Mouse (Mus musculus): Measurements from ENCODE around the gene Acp7. TPM values are rescaled to one million over a fixed set of nuclear protein-coding genes. Genes with fewer than 3 reads are reported as not detected.

The Acp7 gene
- polyA plus RNA-seq, 1 experiment from 2014 or later: 0.18 TPM

GRCm38 (mm10) chr7:28584468-28584867 lies 46.7 kb downstream of the Acp7 start:
- Histone ChIP-seq H3K4me1 (peaks cover 48% of the 10 kb centered on the region), H3K36me3 (no peaks in the 10 kb centered on the region; the same call in 1 of the 2 replicates), H3K4me3 (no peak overlapping the region), H3K9ac (no peak overlapping the region), H3K27me3 (no peaks in the 10 kb centered on the region), H3K9me3 (no peaks in the 10 kb centered on the region), H3K4me2 (replicated peaks) (no peak overlapping the region), H3K27ac (no peak overlapping the region)
- WGBS: 81% methylated on average over 4 of the region's 4 CpGs
- no peak for ATAC-seq (ENCODE audit: insufficient number of reproducible peaks, insufficient read depth, low FRiP score, low TSS enrichment)

- WGBS: 80% methylated on average over 8 of the region's 8 CpGs
- Histone ChIP-seq H3K27me3 (no peaks in the 10 kb centered on the region), H3K27ac (no peak overlapping the region), H3K4me3 (no peak overlapping the region), H3K4me1 (peaks cover 42% of the 10 kb centered on the region), H3K36me3 (no peaks in the 10 kb centered on the region), H3K4me2 (replicated peaks) (no peak overlapping the region), H3K9ac (no peak overlapping the region), H3K9me3 (no peaks in the 10 kb centered on the region)
- ATAC-seq (ENCODE audit: insufficient number of reproducible peaks, insufficient read depth, low FRiP score, low TSS enrichment): no peak
Observed at GRCm38 (mm10) chr7:28583570-28584344, 47.4 kb downstream of the Acp7 start.

- H3K9me3 ChIP-seq: no peaks in the 10 kb centered on the region
- no peaks in the 10 kb centered on the region for H3K27me3 ChIP-seq
- H3K4me3 ChIP-seq: no peak overlapping the region
- H3K9ac ChIP-seq: no peak overlapping the region
- no peak for ATAC-seq (ENCODE audit: insufficient number of reproducible peaks, insufficient read depth, low FRiP score, low TSS enrichment)
- no peaks in the 10 kb centered on the region for H3K36me3 ChIP-seq
- no peak overlapping the region for H3K4me2 ChIP-seq (replicated peaks)
- 88% methylated on average over 11 of the region's 11 CpGs for WGBS
- peaks cover 35% of the 10 kb centered on the region for H3K4me1 ChIP-seq
- H3K27ac ChIP-seq: no peak overlapping the region
Observed at GRCm38 (mm10) chr7:28582841-28583240, 48.3 kb downstream of the Acp7 start.

GRCm38 (mm10) chr7:28581721-28582120 lies 49.4 kb downstream of the Acp7 start:
- WGBS: 80% methylated on average over 4 of the region's 4 CpGs
- Histone ChIP-seq H3K9me3 (no peaks in the 10 kb centered on the region), H3K9ac (no peak overlapping the region), H3K4me2 (replicated peaks) (no peak overlapping the region), H3K36me3 (no peaks in the 10 kb centered on the region), H3K27me3 (no peaks in the 10 kb centered on the region), H3K4me3 (no peak overlapping the region), H3K27ac (no peak overlapping the region), H3K4me1 (peaks cover 32% of the 10 kb centered on the region)
- ATAC-seq (ENCODE audit: insufficient number of reproducible peaks, insufficient read depth, low FRiP score, low TSS enrichment): no peak

GRCm38 (mm10) chr7:28579826-28580225 lies 51.3 kb downstream of the Acp7 start:
- Histone ChIP-seq H3K4me2 (replicated peaks) (no peak overlapping the region), H3K27me3 (no peaks in the 10 kb centered on the region), H3K4me1 (peaks cover 27% of the 10 kb centered on the region), H3K9ac (no peak overlapping the region), H3K4me3 (no peak overlapping the region), H3K27ac (no peak overlapping the region), H3K9me3 (no peaks in the 10 kb centered on the region), H3K36me3 (0 out of 2 replicates have a peak, but pooled peaks cover 5% of the 10 kb centered on the region)
- ATAC-seq (ENCODE audit: insufficient number of reproducible peaks, insufficient read depth, low FRiP score, low TSS enrichment): no peak
- 73% methylated on average over 5 of the region's 5 CpGs for WGBS

- ATAC-seq (ENCODE audit: insufficient number of reproducible peaks, insufficient read depth, low FRiP score, low TSS enrichment): no peak
- 0 out of 2 replicates have a peak overlapping the region, but pooled peaks have one; percentile 7 for H3K27ac ChIP-seq
- 74% methylated on average over 5 of the region's 5 CpGs for WGBS
- H3K4me3 ChIP-seq: no peak overlapping the region
- H3K27me3 ChIP-seq: no peaks in the 10 kb centered on the region
- 0 out of 2 replicates have a peak, but pooled peaks cover 5% of the 10 kb centered on the region for H3K36me3 ChIP-seq
- H3K4me2 ChIP-seq (replicated peaks): no peak overlapping the region
- H3K9me3 ChIP-seq: no peaks in the 10 kb centered on the region
- peaks cover 23% of the 10 kb centered on the region for H3K4me1 ChIP-seq
- H3K9ac ChIP-seq: no peak overlapping the region
Observed at GRCm38 (mm10) chr7:28578543-28579053, 52.5 kb downstream of the Acp7 start.

- Histone ChIP-seq H3K9ac (no peak overlapping the region), H3K4me1 (peaks cover 23% of the 10 kb centered on the region), H3K4me3 (no peak overlapping the region), H3K27me3 (no peaks in the 10 kb centered on the region), H3K4me2 (replicated peaks) (no peak overlapping the region), H3K27ac (peak overlapping the region; percentile 7; the same call in 1 of the 2 replicates), H3K36me3 (0 out of 2 replicates have a peak, but pooled peaks cover 5% of the 10 kb centered on the region), H3K9me3 (no peaks in the 10 kb centered on the region)
- ATAC-seq (ENCODE audit: insufficient number of reproducible peaks, insufficient read depth, low FRiP score, low TSS enrichment): no peak
- WGBS: 75% methylated on average over 9 of the region's 9 CpGs
Observed at GRCm38 (mm10) chr7:28577826-28578542, 53.1 kb downstream of the Acp7 start.

- Histone ChIP-seq H3K4me2 (replicated peaks) (no peak overlapping the region), H3K9me3 (no peaks in the 10 kb centered on the region), H3K36me3 (0 out of 2 replicates have a peak, but pooled peaks cover 5% of the 10 kb centered on the region), H3K27ac (peak overlapping the region; percentile 76), H3K4me3 (no peak overlapping the region), H3K27me3 (no peaks in the 10 kb centered on the region), H3K9ac (no peak overlapping the region), H3K4me1 (peaks cover 28% of the 10 kb centered on the region)
- no peak for ATAC-seq (ENCODE audit: insufficient number of reproducible peaks, insufficient read depth, low FRiP score, low TSS enrichment)
- 76% methylated on average over 5 of the region's 5 CpGs for WGBS
Observed at GRCm38 (mm10) chr7:28576271-28576914, 54.7 kb downstream of the Acp7 start.

GRCm38 (mm10) chr7:28575597-28575996 lies 55.5 kb downstream of the Acp7 start:
- Histone ChIP-seq H3K4me2 (replicated peaks) (no peak overlapping the region), H3K27me3 (no peaks in the 10 kb centered on the region), H3K9ac (no peak overlapping the region), H3K4me1 (peaks cover 34% of the 10 kb centered on the region), H3K4me3 (no peak overlapping the region), H3K27ac (0 out of 2 replicates have a peak overlapping the region, but pooled peaks have one; percentile 9), H3K9me3 (no peaks in the 10 kb centered on the region), H3K36me3 (0 out of 2 replicates have a peak, but pooled peaks cover 5% of the 10 kb centered on the region)
- ATAC-seq (ENCODE audit: insufficient number of reproducible peaks, insufficient read depth, low FRiP score, low TSS enrichment): no peak
- WGBS: 91% methylated on average over 11 of the region's 11 CpGs

- H3K4me3 ChIP-seq: no peak overlapping the region
- no peak overlapping the region for H3K9ac ChIP-seq
- H3K4me2 ChIP-seq (replicated peaks): no peak overlapping the region
- 91% methylated on average over 3 of the region's 3 CpGs for WGBS
- no peaks in the 10 kb centered on the region for H3K9me3 ChIP-seq
- ATAC-seq (ENCODE audit: insufficient number of reproducible peaks, insufficient read depth, low FRiP score, low TSS enrichment): no peak
- 0 out of 2 replicates have a peak, but pooled peaks cover 12% of the 10 kb centered on the region for H3K36me3 ChIP-seq
- peaks cover 31% of the 10 kb centered on the region for H3K4me1 ChIP-seq
- H3K27me3 ChIP-seq: no peaks in the 10 kb centered on the region
- no peak overlapping the region for H3K27ac ChIP-seq
Observed at GRCm38 (mm10) chr7:28573236-28573635, 57.9 kb downstream of the Acp7 start.

GRCm38 (mm10) chr7:28572689-28573088 lies 58.4 kb downstream of the Acp7 start:
- ATAC-seq (ENCODE audit: insufficient number of reproducible peaks, insufficient read depth, low FRiP score, low TSS enrichment): no peak
- H3K9ac ChIP-seq: no peak overlapping the region
- no peak overlapping the region for H3K27ac ChIP-seq
- no peaks in the 10 kb centered on the region for H3K27me3 ChIP-seq
- H3K4me2 ChIP-seq (replicated peaks): no peak overlapping the region
- H3K4me3 ChIP-seq: no peak overlapping the region
- 80% methylated on average over 5 of the region's 5 CpGs for WGBS
- no peaks in the 10 kb centered on the region for H3K9me3 ChIP-seq
- peaks cover 31% of the 10 kb centered on the region for H3K4me1 ChIP-seq
- peaks cover 16% of the 10 kb centered on the region for H3K36me3 ChIP-seq
